8 mouse cellular contexts compared by ENCODE assay signal in the genomic region with DNA sequence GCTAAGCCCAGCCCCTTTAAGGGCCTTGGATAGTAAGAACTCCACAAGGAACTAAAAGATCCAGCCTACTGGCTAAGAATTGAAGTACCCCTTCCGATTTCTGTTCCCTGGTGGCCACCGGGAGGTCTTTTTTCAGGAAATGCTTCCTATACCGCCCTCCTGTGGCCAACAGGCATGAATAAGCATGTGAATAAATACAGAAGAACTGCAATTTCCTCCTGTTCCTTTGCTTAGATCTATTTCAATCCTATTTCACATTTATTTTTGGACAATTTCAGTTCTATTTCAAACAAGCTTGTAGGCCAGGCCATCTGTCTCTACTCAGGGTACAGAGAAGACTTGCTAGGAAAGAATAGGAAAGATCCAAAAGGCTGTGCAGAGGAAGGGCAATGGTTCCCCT. TPM values are rescaled to one million over a fixed set of nuclear protein-coding genes. Genes with fewer than 3 reads are reported as not detected.
DNase-seq lines count a peak whose midpoint lies in the region; ATAC-seq and TF ChIP-seq lines count a peak whose summit lies in the region.

No protein-coding gene starts in this region.

- peak; percentile 73 for TF ChIP-seq CTCF in intestine, postnatal 0 days (IDR thresholded peaks at IDR 0.05; ENCODE audit: low read depth)
- TF ChIP-seq CTCF in CH12.LX (conservative IDR thresholded peaks at IDR 0.05 in 1 of 2, IDR thresholded peaks at IDR 0.05 in 1 of 2; ENCODE audit: low read depth in 2 of 2, low read length in 2 of 2): peak; percentile 9 to 73; a peak in 2 of 4 replicates
- TF ChIP-seq CTCF in kidney, postnatal 0 days (IDR thresholded peaks at IDR 0.05; ENCODE audit: low read depth): peak; percentile 78

- peak; percentile 57 for TF ChIP-seq RAD21 in CH12.LX (IDR thresholded peaks at IDR 0.05; ENCODE audit: low read depth, low read length)

- H3K27me3 ChIP-seq in intestine, postnatal 0 days (replicated peaks; ENCODE audit: control insufficient read depth, insufficient read depth, low read length): no peaks in the 10 kb centered on the region
- no peaks in the 10 kb centered on the region for H3K27me3 ChIP-seq in intestine, embryonic 16.5 days (replicated peaks; ENCODE audit: control insufficient read depth, insufficient read depth, low read length)
- no peaks in the 10 kb centered on the region for H3K27me3 ChIP-seq in CH12.LX (replicated peaks)
- no peaks in the 10 kb centered on the region for H3K27me3 ChIP-seq in embryonic facial prominence, embryonic 11.5 days (ENCODE audit: control insufficient read depth, insufficient read depth, low read length)
- no peaks in the 10 kb centered on the region for H3K27me3 ChIP-seq in kidney, postnatal 0 days (ENCODE audit: insufficient read depth, low read length)

- no peak for ATAC-seq in intestine, postnatal 0 days
- no peak for ATAC-seq in intestine, embryonic 16.5 days
- no peak for ATAC-seq in embryonic facial prominence, embryonic 11.5 days (replicated peaks; ENCODE audit: insufficient number of reproducible peaks, low FRiP score, low TSS enrichment, low read depth)
- ATAC-seq in kidney, postnatal 0 days (replicated peaks; ENCODE audit: low FRiP score, low read depth): no peak; the same call in 1 of the 2 replicates
- ATAC-seq in megakaryocyte-erythroid progenitor cell, adult 5-6 weeks (replicated peaks; ENCODE audit: low FRiP score, low TSS enrichment, poor library complexity, severe bottlenecking): peak; percentile 90

- no peak overlapping the region for H3K4me3 ChIP-seq in intestine, postnatal 0 days (ENCODE audit: low read depth, low read length)
- no peak overlapping the region for H3K4me3 ChIP-seq in intestine, embryonic 16.5 days (ENCODE audit: low read length)
- no peak overlapping the region for H3K4me3 ChIP-seq in CH12.LX (replicated peaks in 1 of 3; ENCODE audit: low read depth in 2 of 3, low read length in 2 of 3, poor library complexity in 1 of 3)
- H3K4me3 ChIP-seq in embryonic facial prominence, embryonic 11.5 days (ENCODE audit: low read depth, low read length): no peak overlapping the region
- H3K4me3 ChIP-seq in kidney, postnatal 0 days (replicated peaks; ENCODE audit: low read depth, low read length): no peak overlapping the region

- peak; percentile 52 for DNase-seq in CH12.LX (ENCODE audit: extremely low read depth)
- peak; percentile 31 to 55 for DNase-seq in adrenal gland, postnatal 36 days
- peak; percentile 54 for DNase-seq in embryonic facial prominence, embryonic 11.5 days (ENCODE audit: low spot score)
- peak; percentile 69 for DNase-seq in kidney, postnatal 0 days (ENCODE audit: low spot score)
- peak; percentile 31 to 62 for DNase-seq in urinary bladder, postnatal 4 days (ENCODE audit: low spot score in 2 of 2)

- TF ChIP-seq EP300 in CH12.LX (IDR thresholded peaks at IDR 0.05; ENCODE audit: low read length): no peak

- H3K4me2 ChIP-seq in intestine, postnatal 0 days (replicated peaks; ENCODE audit: low read depth): no peak overlapping the region
- no peak overlapping the region for H3K4me2 ChIP-seq in intestine, embryonic 16.5 days (ENCODE audit: low read depth, low read length)
- peak overlapping the region; percentile 82 for H3K4me2 ChIP-seq in CH12.LX (ENCODE audit: insufficient read depth, low read depth, poor library complexity, severe bottlenecking)
- no peak overlapping the region for H3K4me2 ChIP-seq in embryonic facial prominence, embryonic 11.5 days (ENCODE audit: low read depth, low read length)
- H3K4me2 ChIP-seq in kidney, postnatal 0 days (ENCODE audit: low read length): no peak overlapping the region

- no peak for TF ChIP-seq POLR2A in CH12.LX (IDR thresholded peaks at IDR 0.05; ENCODE audit: low read depth, low read length)

- no peak overlapping the region for H3K9ac ChIP-seq in intestine, postnatal 0 days (ENCODE audit: low read depth, low read length)
- H3K9ac ChIP-seq in intestine, embryonic 16.5 days (ENCODE audit: low read depth, low read length): no peak overlapping the region
- H3K9ac ChIP-seq in CH12.LX (ENCODE audit: insufficient read depth, low read depth): no peak overlapping the region; the same call in 1 of the 2 replicates
- H3K9ac ChIP-seq in embryonic facial prominence, embryonic 11.5 days (replicated peaks; ENCODE audit: low read length): no peak overlapping the region
- H3K9ac ChIP-seq in kidney, postnatal 0 days (ENCODE audit: low read depth, low read length): no peak overlapping the region

- 19% methylated on average over 3 of the region's 3 CpGs for WGBS in intestine, postnatal 0 days
- WGBS in intestine, embryonic 16.5 days: 14% methylated on average over 3 of the region's 3 CpGs
- 20% methylated on average over 3 of the region's 3 CpGs for WGBS in embryonic facial prominence, embryonic 11.5 days
- 16% methylated on average over 3 of the region's 3 CpGs for WGBS in kidney, postnatal 0 days

- no peak overlapping the region for H3K27ac ChIP-seq in intestine, postnatal 0 days (ENCODE audit: low read depth, low read length)
- no peak overlapping the region for H3K27ac ChIP-seq in intestine, embryonic 16.5 days (ENCODE audit: low read length)
- no peak overlapping the region for H3K27ac ChIP-seq in CH12.LX (ENCODE audit: insufficient read depth, low read depth)
- no peak overlapping the region for H3K27ac ChIP-seq in embryonic facial prominence, embryonic 11.5 days (replicated peaks; ENCODE audit: low read depth, low read length)
- no peak overlapping the region for H3K27ac ChIP-seq in kidney, postnatal 0 days

- in situ Hi-C loops in CH12.LX (cut with MboI; ENCODE audit: low pct_ligation_motif_present, low pct_unique_long_range_greater_than_20kb, low sequenced_read_pairs): no loop called here

- dilution Hi-C loops in CH12.LX (cut with MboI; ENCODE audit: extremely low pct_ligation_motif_present, extremely low pct_unique_long_range_greater_than_20kb, low sequenced_read_pairs): no loop called here

- H3K79me2 ChIP-seq in CH12.LX (replicated peaks; ENCODE audit: control insufficient read depth, extremely low read depth, insufficient read depth, poor library complexity, severe bottlenecking): no peaks in the 10 kb centered on the region

- H3K4me1 ChIP-seq in intestine, postnatal 0 days (replicated peaks; ENCODE audit: control insufficient read depth, insufficient read depth, low read length): no peaks in the 10 kb centered on the region
- no peaks in the 10 kb centered on the region for H3K4me1 ChIP-seq in intestine, embryonic 16.5 days (ENCODE audit: control insufficient read depth, insufficient read depth, low read length)
- H3K4me1 ChIP-seq in CH12.LX (ENCODE audit: control insufficient read depth in 1 of 2, insufficient read depth in 2 of 2): no peaks in the 10 kb centered on the region
- H3K4me1 ChIP-seq in embryonic facial prominence, embryonic 11.5 days (ENCODE audit: control insufficient read depth, insufficient read depth, low read length): no peaks in the 10 kb centered on the region
- no peaks in the 10 kb centered on the region for H3K4me1 ChIP-seq in kidney, postnatal 0 days (replicated peaks; ENCODE audit: insufficient read depth, low read length)

- H3K36me3 ChIP-seq in intestine, postnatal 0 days (ENCODE audit: control insufficient read depth, insufficient read depth): no peaks in the 10 kb centered on the region
- H3K36me3 ChIP-seq in intestine, embryonic 16.5 days (ENCODE audit: control insufficient read depth, insufficient read depth, low read length): no peaks in the 10 kb centered on the region
- no peaks in the 10 kb centered on the region for H3K36me3 ChIP-seq in CH12.LX (replicated peaks in 1 of 2; ENCODE audit: control insufficient read depth in 1 of 2, insufficient read depth in 1 of 2, low read length in 1 of 2)
- H3K36me3 ChIP-seq in embryonic facial prominence, embryonic 11.5 days (replicated peaks; ENCODE audit: control insufficient read depth, insufficient read depth, low read depth, low read length): no peaks in the 10 kb centered on the region
- H3K36me3 ChIP-seq in kidney, postnatal 0 days (ENCODE audit: insufficient read depth, low read length): no peaks in the 10 kb centered on the region

- no peaks in the 10 kb centered on the region for H3K9me3 ChIP-seq in intestine, postnatal 0 days (ENCODE audit: control insufficient read depth)
- H3K9me3 ChIP-seq in intestine, embryonic 16.5 days (ENCODE audit: control insufficient read depth, low read length): no peaks in the 10 kb centered on the region
- H3K9me3 ChIP-seq in CH12.LX (replicated peaks; ENCODE audit: low read length): no peaks in the 10 kb centered on the region
- H3K9me3 ChIP-seq in embryonic facial prominence, embryonic 11.5 days (replicated peaks; ENCODE audit: control insufficient read depth, low read length): no peaks in the 10 kb centered on the region
- H3K9me3 ChIP-seq in kidney, postnatal 0 days (replicated peaks; ENCODE audit: low read length): no peaks in the 10 kb centered on the region

TF ChIP-seq in CH12.LX, 34 proteins besides CTCF, POLR2A, EP300 and RAD21:
- TF ChIP-seq SMC3 (IDR thresholded peaks at IDR 0.05; ENCODE audit: low read depth, low read length): peak; percentile 54
- TF ChIP-seq ZKSCAN1 (IDR thresholded peaks at IDR 0.05; ENCODE audit: borderline replicate concordance, low read depth, low read length): no peak

RNA-seq across cellular contexts. Expression of a gene that starts 20.7 kb away (rescaled TPM):
- polyA plus RNA-seq in intestine, postnatal 0 days (2015; fragmentation: Nextera tagmentation; extraction: Ambion mirVana): 2.8 and 3.1 TPM in 2 replicates
- 7.4 and 8.3 TPM in 2 replicates for polyA plus RNA-seq in intestine, embryonic 16.5 days (2015; fragmentation: Nextera tagmentation; extraction: Ambion mirVana)
- total RNA-seq in CH12.LX (2012; rRNA removed) (0.42 and 0.64 TPM in 2 replicates), CH12.LX (2014; rRNA removed) (0.39 and 0.58 TPM in 2 replicates)
- polyA plus RNA-seq in CH12.LX (2012; ENCODE audit: insufficient read length, low read depth): 0.73 and 0.95 TPM in 2 replicates
- total RNA-seq in adrenal gland, postnatal 36 days (2021): 10 to 100 TPM; 11.8 to 15.3 TPM
- polyA plus RNA-seq in embryonic facial prominence, embryonic 11.5 days (2014; fragmentation: Nextera tagmentation; extraction: Ambion mirVana): 14.9 and 18.2 TPM in 2 replicates
- polyA plus RNA-seq in kidney, postnatal 0 days (2015; fragmentation: Nextera tagmentation; extraction: Ambion mirVana): 9.4 and 11.6 TPM in 2 replicates
- not detected in 2 replicates for total RNA-seq in megakaryocyte-erythroid progenitor cell, adult 5-6 weeks (2014; fragmentation: Nextera tagmentation)
- total RNA-seq in megakaryocyte-erythroid progenitor cell, adult 5-6 weeks (2017): 1.3 TPM in 1 of 2 replicates, not detected in the other
